Mouse (Mus musculus) gastrocnemius, adult 8-10 months (tissue): ENCODE results near the gene Calhm5. TPM values are rescaled to one million over a fixed set of nuclear protein-coding genes. Genes with fewer than 3 reads are reported as not detected.

Experiments
- DNase-seq, 2 experiments: peaks; one replicate each; pipeline ENCODE4 v3.0.0; 2022; ENCODE audit warnings: low spot score in 2 of 2
- total RNA-seq, 4 experiments: library from RNA; stranded (reverse); gene quantifications; 2 replicates each; pipeline ENCODE4 v1.2.4; 2022

The Calhm5 gene
- total RNA-seq, 4 experiments from 2014 or later: 0.17 to 0.67 (median 0.40) TPM

GRCm38 (mm10) chr10:34071650-34072049 is 24.7 kb downstream of the Calhm5 start:
- no peak for DNase-seq

- DNase-seq: no peak
Measured at GRCm38 (mm10) chr10:34070999-34071492, 25.3 kb downstream of the Calhm5 start.

GRCm38 (mm10) chr10:34069606-34070005 is 26.7 kb downstream of the Calhm5 start:
- DNase-seq: no peak

GRCm38 (mm10) chr10:34066591-34066990 is 29.7 kb downstream of the Calhm5 start:
- DNase-seq: no peak

- DNase-seq: no peak
Measured at GRCm38 (mm10) chr10:34053987-34054386, 42.3 kb downstream of the Calhm5 start.

GRCm38 (mm10) chr10:34044210-34044609 is 52.1 kb downstream of the Calhm5 start, which contains the start of gene Calhm4:
Gene Calhm4, minus strand, starts transcription at chr10:34044310.
- DNase-seq: no peak

Other genes with a start within 250 kb of the Calhm5 start
- gene Sult3a1, start 238.8 kb downstream of the Calhm5 start, total RNA-seq: not detected
- not detected for gene Rsph4a, start 191.4 kb downstream of the Calhm5 start, total RNA-seq
- 1 to 10 TPM; 7.8 to 8.6 (median 8.1) TPM for gene Zup1, start 145.2 kb downstream of the Calhm5 start, total RNA-seq
- 100 to 1,000 TPM; 173 to 185 (median 176) TPM for gene Rwdd1, start 76.9 kb downstream of the Calhm5 start, total RNA-seq
- not detected for gene Trappc3l, start 58.9 kb downstream of the Calhm5 start, total RNA-seq
- gene Calhm4, start 52.2 kb downstream of the Calhm5 start, total RNA-seq: not detected
- gene Calhm6, start 31.5 kb upstream of the Calhm5 start, total RNA-seq: not detected
- 1 to 10 TPM; 2.4 to 3.9 (median 2.9) TPM for gene Dse, start 111.2 kb upstream of the Calhm5 start, total RNA-seq
- 10 to 100 TPM; 63.1 to 70.8 (median 66.4) TPM for gene Tspyl1, start 185.7 kb upstream of the Calhm5 start, total RNA-seq
- 1 to 10 TPM; 1.3 to 1.7 (median 1.4) TPM for gene Tspyl4, start 200.9 kb upstream of the Calhm5 start, total RNA-seq